Mouse (Mus musculus) adipocyte (in vitro differentiated cells): ENCODE data around the gene Olfr394.
"Not testable (repeated sequence)": the region's sequence is repeated elsewhere in the genome, so short reads cannot be mapped to it uniquely, and the experiment has no call there.

Experiments used
- DNase-seq: peaks from one replicate; pipeline ENCODE4 v3.0.0-alpha.2; 2016; ENCODE audit warnings: low spot score

Gene Olfr394

DNA sequence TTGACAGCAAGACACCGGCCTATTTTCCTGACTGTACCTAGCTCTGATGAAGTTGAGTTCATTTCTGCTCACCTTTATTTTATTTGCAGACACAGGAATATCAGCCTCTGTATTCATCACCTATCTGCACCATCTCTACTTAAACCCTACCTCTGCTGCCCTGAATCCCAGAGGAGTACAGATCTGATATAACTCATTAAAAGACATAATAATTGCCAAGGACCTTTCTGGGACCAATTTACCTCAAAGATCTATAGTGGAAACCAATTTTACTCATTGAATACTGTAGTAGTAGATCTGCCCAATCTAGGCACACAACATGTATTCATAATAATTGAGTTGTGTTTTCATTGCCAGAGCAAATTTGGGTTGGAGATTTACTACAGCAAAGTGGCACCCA lies at the start of gene Olfr394:
Gene Olfr394, minus strand, starts transcription at position 101 of the 400 bp plus-strand sequence.
- no peak for DNase-seq

DNA sequence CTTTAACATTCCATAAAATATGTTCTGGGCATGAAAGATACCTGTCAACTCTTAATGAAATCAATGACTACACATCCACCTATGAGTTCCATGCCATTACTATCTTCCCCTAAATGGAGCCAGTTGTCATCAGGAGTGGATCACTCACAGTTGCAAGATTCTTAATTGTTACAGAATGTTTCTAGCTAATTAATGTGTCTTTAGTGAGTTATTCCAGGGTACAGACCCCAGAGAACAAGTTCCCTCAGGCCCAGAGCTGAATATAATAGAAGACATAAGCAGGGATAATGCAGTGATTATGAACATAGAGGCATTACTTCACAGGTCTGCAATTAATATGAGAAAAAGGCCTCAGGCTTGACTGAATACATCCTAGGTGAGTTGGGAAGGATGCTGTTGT lies 45.8 kb upstream of the Olfr394 start, which contains the start of gene Olfr23:
Gene Olfr23, plus strand, starts transcription at position 301 of the 400 bp plus-strand sequence.
- no peak for DNase-seq

DNA sequence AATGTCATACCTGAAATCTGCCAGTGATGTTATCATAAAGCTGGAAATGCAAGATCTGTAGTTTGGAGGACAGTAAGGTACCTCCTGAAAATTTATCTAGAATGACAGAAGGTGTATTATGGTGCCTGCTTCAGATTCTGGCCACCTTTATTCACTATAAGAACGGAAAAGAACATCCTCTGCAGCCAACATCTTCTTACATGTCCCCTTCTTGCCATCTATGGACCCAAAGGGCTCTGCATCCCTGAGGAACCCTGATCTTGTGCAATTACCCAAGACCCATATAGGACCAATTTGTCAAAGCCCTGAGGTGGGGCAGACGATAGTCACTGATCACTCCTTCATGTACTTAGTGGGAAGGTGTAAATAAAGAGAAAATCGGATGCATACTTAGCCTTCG lies 18.6 kb upstream of the Olfr394 start, which contains the start of gene Olfr395:
Gene Olfr395, minus strand, starts transcription at position 101 of the 400 bp plus-strand sequence.
- not testable (repeated sequence) for DNase-seq

DNA sequence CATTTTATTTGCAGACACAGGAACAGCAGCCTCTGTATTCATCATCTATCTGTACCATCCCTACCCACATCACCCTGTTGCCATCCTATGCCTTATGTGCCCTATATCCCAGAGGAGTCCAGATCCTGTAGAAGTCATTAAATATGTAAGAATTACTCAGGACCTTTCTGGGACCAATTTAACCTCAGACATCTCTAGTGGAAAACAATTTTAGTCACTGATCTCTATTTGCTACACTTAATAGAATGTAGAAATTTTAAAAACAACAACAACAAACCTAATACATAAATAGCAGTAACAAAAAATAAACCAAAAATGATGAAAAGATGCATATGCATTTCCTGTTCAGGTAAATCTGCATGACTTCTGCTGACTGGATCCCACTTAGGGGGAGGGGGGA lies 39.2 kb downstream of the Olfr394 start, which contains the start of gene Olfr393:
Gene Olfr393, minus strand, starts transcription at position 101 of the 400 bp plus-strand sequence.
- no peak for DNase-seq
